Mouse (Mus musculus): ENCODE data around the gene AC134908.4. TPM values are rescaled to one million over a fixed set of nuclear protein-coding genes. Genes with fewer than 3 reads are reported as not detected.
"Not testable (repeated sequence)": the region's sequence is repeated elsewhere in the genome, so short reads cannot be mapped to it uniquely, and the experiment has no call there.

The AC134908.4 gene
- polyA plus RNA-seq, 1 experiment from 2014 or later = not detected

- Histone ChIP-seq H3K4me1 (ENCODE audit: control insufficient read depth, low read depth, low read length) (peaks cover 9% of the 10 kb centered on the region), H3K36me3 (ENCODE audit: control insufficient read depth, insufficient read depth) (no peaks in the 10 kb centered on the region), H3K27ac (ENCODE audit: low read length) (no peak overlapping the region), H3K4me3 (ENCODE audit: low read depth, low read length) (no peak overlapping the region), H3K9ac (ENCODE audit: low read depth, low read length) (no peak overlapping the region), H3K9me3 (replicated peaks; ENCODE audit: control insufficient read depth, low read length) (no peaks in the 10 kb centered on the region), H3K27me3 (ENCODE audit: control insufficient read depth, insufficient read depth, low read depth, low read length) (peaks cover 58% of the 10 kb centered on the region), H3K4me2 (ENCODE audit: low read depth, low read length) (no peak overlapping the region)
- WGBS (ENCODE audit: insufficient replicate concordance) = 2% methylated on average over 20 of the region's 20 CpGs
- 0 out of 2 replicates have a peak, but pooled peaks have one; percentile 13 for ATAC-seq (ENCODE audit: low read depth)
Measured at GRCm38 (mm10) chr17:25813471-25813870, 18.0 kb upstream of the AC134908.4 start.

- WGBS (ENCODE audit: insufficient replicate concordance) = 63% methylated on average over 4 of the region's 4 CpGs
- H3K4me2 ChIP-seq (ENCODE audit: low read depth, low read length) = no peak overlapping the region
- peaks cover 55% of the 10 kb centered on the region for H3K27me3 ChIP-seq (ENCODE audit: control insufficient read depth, insufficient read depth, low read depth, low read length)
- peaks cover 9% of the 10 kb centered on the region for H3K4me1 ChIP-seq (ENCODE audit: control insufficient read depth, low read depth, low read length)
- H3K9me3 ChIP-seq (replicated peaks; ENCODE audit: control insufficient read depth, low read length) = no peaks in the 10 kb centered on the region
- H3K4me3 ChIP-seq (ENCODE audit: low read depth, low read length) = no peak overlapping the region
- no peak overlapping the region for H3K27ac ChIP-seq (ENCODE audit: low read length)
- ATAC-seq (ENCODE audit: low read depth) = no peak
- H3K36me3 ChIP-seq (ENCODE audit: control insufficient read depth, insufficient read depth) = no peaks in the 10 kb centered on the region
- no peak overlapping the region for H3K9ac ChIP-seq (ENCODE audit: low read depth, low read length)
Measured at GRCm38 (mm10) chr17:25810890-25811289, 15.4 kb upstream of the AC134908.4 start.

DNA sequence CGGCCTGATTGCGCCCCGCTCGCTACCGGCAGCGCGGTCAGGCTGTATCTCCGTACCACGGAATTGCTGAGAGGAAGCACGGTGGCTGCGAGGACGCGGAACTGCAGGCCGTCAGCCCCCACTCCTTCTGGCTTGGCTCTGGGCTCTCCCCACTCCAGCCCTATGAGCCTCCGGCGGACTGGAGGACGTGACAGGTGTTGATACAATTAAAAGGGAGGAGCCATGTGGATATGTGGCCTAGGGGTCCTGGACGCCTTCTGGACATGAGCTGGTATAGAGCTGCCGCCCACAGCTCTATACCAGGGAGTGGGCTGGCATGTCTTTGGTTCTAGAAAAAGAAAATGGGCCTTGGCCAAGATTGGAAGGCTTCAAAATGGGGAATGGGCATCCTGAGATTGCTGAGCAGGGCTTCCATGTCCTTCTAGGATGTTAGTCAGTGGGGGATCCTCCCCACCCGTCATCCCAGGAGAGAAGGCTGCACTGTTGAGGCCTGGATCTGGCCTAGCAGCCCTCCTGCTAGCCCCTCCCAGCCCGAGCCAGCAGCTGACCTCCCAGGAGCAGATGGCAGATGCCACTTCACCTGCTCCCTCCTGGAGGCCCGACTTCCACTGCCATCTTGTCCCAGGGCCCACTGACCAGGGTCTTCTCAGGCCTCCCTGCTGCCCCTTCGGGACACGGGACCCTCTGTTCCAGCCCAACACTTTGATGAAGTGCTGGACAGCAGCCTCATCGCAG, 14.3 kb upstream of the AC134908.4 start:
- Histone ChIP-seq H3K4me2 (ENCODE audit: low read depth, low read length) (peak overlapping the region; percentile 67), H3K4me1 (ENCODE audit: control insufficient read depth, low read depth, low read length) (peaks cover 9% of the 10 kb centered on the region), H3K27ac (ENCODE audit: low read length) (no peak overlapping the region), H3K36me3 (ENCODE audit: control insufficient read depth, insufficient read depth) (no peaks in the 10 kb centered on the region), H3K9me3 (replicated peaks; ENCODE audit: control insufficient read depth, low read length) (no peaks in the 10 kb centered on the region), H3K27me3 (ENCODE audit: control insufficient read depth, insufficient read depth, low read depth, low read length) (peaks cover 55% of the 10 kb centered on the region), H3K4me3 (ENCODE audit: low read depth, low read length) (peak overlapping the region; percentile 56), H3K9ac (ENCODE audit: low read depth, low read length) (no peak overlapping the region)
- ATAC-seq (ENCODE audit: low read depth) = no peak
- 10% methylated on average over 25 of the region's 25 CpGs for WGBS (ENCODE audit: insufficient replicate concordance)

DNA sequence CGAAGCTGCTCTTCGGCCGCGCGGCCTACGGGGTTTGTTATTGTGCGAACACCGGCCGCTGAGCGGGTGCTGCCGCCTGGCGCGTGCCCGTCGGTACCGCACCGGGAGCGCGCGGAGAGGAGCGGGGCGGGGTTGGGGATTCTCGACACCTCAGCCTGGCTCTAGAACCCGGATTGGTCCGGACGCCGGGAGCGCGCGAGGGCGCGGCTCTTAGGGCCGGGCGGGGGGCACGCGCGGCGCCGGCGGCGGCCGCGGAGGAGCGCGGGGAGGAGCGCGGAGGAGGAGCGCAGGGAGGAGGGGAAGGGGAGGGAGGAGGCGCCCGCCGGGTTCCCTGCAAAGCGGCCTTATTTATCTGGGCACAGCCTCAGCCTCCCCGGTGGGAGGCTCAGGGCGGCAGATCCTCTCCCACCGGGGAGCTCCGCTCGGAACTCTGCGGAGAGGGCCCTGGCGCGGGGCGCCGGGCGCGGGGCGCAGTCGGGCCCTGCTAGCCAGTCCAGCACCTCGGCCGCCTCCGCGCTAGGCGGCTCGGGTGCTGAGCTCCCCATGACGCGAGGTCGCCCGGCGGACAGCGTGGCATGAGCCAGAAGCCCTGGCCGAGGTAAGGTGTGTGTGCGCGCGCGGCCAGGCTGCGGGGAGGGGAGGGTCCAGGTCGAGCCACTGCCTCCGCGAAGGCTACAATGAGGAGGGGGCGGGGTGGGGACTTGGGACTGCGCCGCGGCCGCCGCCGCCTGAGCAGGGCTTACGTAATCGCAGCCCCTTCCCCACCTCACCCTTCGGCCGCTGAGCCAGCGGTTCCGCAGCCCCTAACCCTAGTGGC, 13.5 kb upstream of the AC134908.4 start, which contains the start of gene Fbxl16:
Gene Fbxl16 (plus strand): TSS at position 297 of the 817 bp plus-strand sequence.
- H3K9me3 ChIP-seq (replicated peaks; ENCODE audit: control insufficient read depth, low read length) = no peaks in the 10 kb centered on the region
- H3K4me3 ChIP-seq (ENCODE audit: low read depth, low read length) = peak within 1 kb of the TSS; percentile 56
- H3K27me3 ChIP-seq (ENCODE audit: control insufficient read depth, insufficient read depth, low read depth, low read length) = peaks cover 55% of the 10 kb centered on the region
- H3K9ac ChIP-seq (ENCODE audit: low read depth, low read length) = peak within 1 kb of the TSS; percentile 8; the same call in 1 of the 2 replicates
- H3K36me3 ChIP-seq (ENCODE audit: control insufficient read depth, insufficient read depth) = no peaks in the 10 kb centered on the region
- no peak within 1 kb of the TSS for H3K27ac ChIP-seq (ENCODE audit: low read length)
- ATAC-seq (ENCODE audit: low read depth) = peak; percentile 66; the same call in 1 of the 2 replicates
- H3K4me2 ChIP-seq (ENCODE audit: low read depth, low read length) = peak within 1 kb of the TSS; percentile 67
- WGBS (ENCODE audit: insufficient replicate concordance) = under 1% methylated on average over 91 of the region's 100 CpGs
- H3K4me1 ChIP-seq (ENCODE audit: control insufficient read depth, low read depth, low read length) = peaks cover 9% of the 10 kb centered on the region

- no peak overlapping the region for H3K4me2 ChIP-seq (ENCODE audit: low read depth, low read length)
- H3K9me3 ChIP-seq (replicated peaks; ENCODE audit: control insufficient read depth, low read length) = no peaks in the 10 kb centered on the region
- no peak for ATAC-seq (ENCODE audit: low read depth)
- H3K27ac ChIP-seq (ENCODE audit: low read length) = no peak overlapping the region
- no peak overlapping the region for H3K9ac ChIP-seq (ENCODE audit: low read depth, low read length)
- WGBS (ENCODE audit: insufficient replicate concordance) = 33% methylated on average over 5 of the region's 5 CpGs
- H3K4me1 ChIP-seq (ENCODE audit: control insufficient read depth, low read depth, low read length) = peaks cover 9% of the 10 kb centered on the region
- no peaks in the 10 kb centered on the region for H3K36me3 ChIP-seq (ENCODE audit: control insufficient read depth, insufficient read depth)
- peaks cover 50% of the 10 kb centered on the region for H3K27me3 ChIP-seq (ENCODE audit: control insufficient read depth, insufficient read depth, low read depth, low read length)
- no peak overlapping the region for H3K4me3 ChIP-seq (ENCODE audit: low read depth, low read length)
Measured at GRCm38 (mm10) chr17:25808028-25808427, 12.6 kb upstream of the AC134908.4 start.

- H3K27ac ChIP-seq (ENCODE audit: low read length); H3K4me2 ChIP-seq (ENCODE audit: low read depth, low read length); ATAC-seq (ENCODE audit: low read depth); H3K9me3 ChIP-seq (replicated peaks; ENCODE audit: control insufficient read depth, low read length); H3K36me3 ChIP-seq (ENCODE audit: control insufficient read depth, insufficient read depth); H3K4me1 ChIP-seq (ENCODE audit: control insufficient read depth, low read depth, low read length); H3K9ac ChIP-seq (ENCODE audit: low read depth, low read length); H3K4me3 ChIP-seq (ENCODE audit: low read depth, low read length): not testable (repeated sequence)
- peaks cover 49% of the 10 kb centered on the region for H3K27me3 ChIP-seq (ENCODE audit: control insufficient read depth, insufficient read depth, low read depth, low read length)
- WGBS (ENCODE audit: insufficient replicate concordance) = 29% methylated on average over 2 of the region's 2 CpGs
Measured at GRCm38 (mm10) chr17:25807452-25807851, 12.0 kb upstream of the AC134908.4 start.

DNA sequence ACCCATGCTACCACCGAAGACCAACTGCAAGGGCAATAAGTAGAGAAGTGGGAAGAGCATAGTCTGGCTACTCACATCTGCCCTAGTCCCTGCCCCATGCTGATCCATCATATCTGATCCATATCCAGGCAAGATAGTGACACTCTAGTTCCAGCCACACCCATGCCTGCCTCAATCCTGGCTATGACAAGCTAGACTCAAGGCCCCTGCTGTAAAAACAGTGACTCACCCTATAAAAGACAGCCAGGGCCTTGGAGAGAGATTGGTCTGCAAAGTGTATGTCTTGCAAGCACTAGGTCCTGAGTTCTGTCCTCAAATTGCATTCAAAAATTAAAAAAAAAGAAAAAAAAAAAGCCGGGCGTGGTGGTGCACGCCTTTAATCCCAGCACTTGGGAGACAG, 11.0 kb upstream of the AC134908.4 start:
- Histone ChIP-seq H3K4me3 (ENCODE audit: low read depth, low read length) (no peak overlapping the region), H3K27me3 (ENCODE audit: control insufficient read depth, insufficient read depth, low read depth, low read length) (peaks cover 47% of the 10 kb centered on the region), H3K9ac (ENCODE audit: low read depth, low read length) (no peak overlapping the region), H3K9me3 (replicated peaks; ENCODE audit: control insufficient read depth, low read length) (no peaks in the 10 kb centered on the region), H3K27ac (ENCODE audit: low read length) (no peak overlapping the region), H3K4me2 (ENCODE audit: low read depth, low read length) (no peak overlapping the region), H3K36me3 (ENCODE audit: control insufficient read depth, insufficient read depth) (no peaks in the 10 kb centered on the region), H3K4me1 (ENCODE audit: control insufficient read depth, low read depth, low read length) (peaks cover 9% of the 10 kb centered on the region)
- WGBS (ENCODE audit: insufficient replicate concordance) = 64% methylated on average over 4 of the region's 4 CpGs
- ATAC-seq (ENCODE audit: low read depth) = no peak

GRCm38 (mm10) chr17:25802825-25803517, 7.5 kb upstream of the AC134908.4 start:
- no peak overlapping the region for H3K9ac ChIP-seq (ENCODE audit: low read depth, low read length)
- no peak overlapping the region for H3K4me3 ChIP-seq (ENCODE audit: low read depth, low read length)
- H3K4me1 ChIP-seq (ENCODE audit: control insufficient read depth, low read depth, low read length) = no peaks in the 10 kb centered on the region; the same call in 1 of the 2 replicates
- 8% methylated on average over 10 of the region's 10 CpGs for WGBS (ENCODE audit: insufficient replicate concordance)
- no peak overlapping the region for H3K27ac ChIP-seq (ENCODE audit: low read length)
- H3K4me2 ChIP-seq (ENCODE audit: low read depth, low read length) = no peak overlapping the region
- peaks cover 18% of the 10 kb centered on the region for H3K27me3 ChIP-seq (ENCODE audit: control insufficient read depth, insufficient read depth, low read depth, low read length)
- no peaks in the 10 kb centered on the region for H3K36me3 ChIP-seq (ENCODE audit: control insufficient read depth, insufficient read depth)
- no peaks in the 10 kb centered on the region for H3K9me3 ChIP-seq (replicated peaks; ENCODE audit: control insufficient read depth, low read length)
- no peak for ATAC-seq (ENCODE audit: low read depth)

Data from liver, embryonic 16.5 days (tissue).